Mouse (Mus musculus): ENCODE measurements around the gene Nav2.

DNA sequence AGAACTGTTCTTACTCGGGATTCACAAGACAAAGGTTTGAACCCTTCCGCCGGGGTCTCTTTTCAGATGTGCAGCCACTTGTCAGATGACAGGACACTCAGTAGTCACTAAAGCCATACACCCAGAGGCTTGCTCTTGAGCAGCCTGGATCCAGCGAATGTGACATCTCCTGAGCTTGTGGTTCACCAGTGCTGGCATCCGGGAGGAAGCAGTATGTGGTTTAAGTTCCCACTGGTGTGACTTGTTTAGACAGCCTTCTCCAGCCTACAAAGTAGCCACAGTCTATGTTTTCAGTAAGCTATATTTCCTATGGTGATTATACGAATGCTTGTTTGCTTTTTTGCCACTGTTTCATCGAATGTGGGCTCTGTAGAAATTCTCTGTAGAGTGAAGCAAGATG lies 331.9 kb downstream of the Nav2 start:
- TF ChIP-seq CTCF (IDR thresholded peaks at IDR 0.05; ENCODE audit: low read depth, low read length): no peak
- TF ChIP-seq GATA1 (IDR thresholded peaks at IDR 0.05; ENCODE audit: borderline replicate concordance, low read length): no peak
- no peak for TF ChIP-seq GATA2 (IDR thresholded peaks at IDR 0.05; ENCODE audit: borderline replicate concordance, low read depth, low read length)
- TF ChIP-seq POLR2AphosphoS5 (IDR thresholded peaks at IDR 0.05; ENCODE audit: insufficient replicate concordance, low read depth, low read length): no peak
- TF ChIP-seq TAL1 (conservative IDR thresholded peaks at IDR 0.05; ENCODE audit: low read depth, low read length): no peak
